In genomic region chr1:170503277-170503739, GRCm38 (mm10) we compare ENCODE assay signal across 11 mouse cellular contexts.
DNase-seq lines count a peak whose midpoint lies in the region; ATAC-seq and TF ChIP-seq lines count a peak whose summit lies in the region.
"Had no signal": no experiment of that assay in that cellular context is flagged by ENCODE, and none has a peak within 500 bp of the region (broad histone marks: within the 10 kb centered on the region; RNA-seq: fewer than 3 reads in every experiment).

No protein-coding gene starts in this region.

- intact Hi-C loops in heart, adult 2 months (cut with DNase I), result no loop called here

- H3K36me3 ChIP-seq in heart, embryonic 13.5 days, result no peaks in the 10 kb centered on the region
- H3K36me3 ChIP-seq in heart, adult 2 months (ENCODE audit: control insufficient read depth, insufficient read depth, low read length), result no peaks in the 10 kb centered on the region
- H3K36me3 ChIP-seq in forebrain, embryonic 12.5 days (replicated peaks), result no peaks in the 10 kb centered on the region
- no peaks in the 10 kb centered on the region for H3K36me3 ChIP-seq in hindbrain, embryonic 15.5 days
- no peaks in the 10 kb centered on the region for H3K36me3 ChIP-seq in midbrain, postnatal 0 days (ENCODE audit: insufficient read depth, low read length)
- H3K36me3 ChIP-seq: G1E had no signal

- DNase-seq in heart, adult 2 months, result no peak
- DNase-seq in midbrain, postnatal 0 days (ENCODE audit: low spot score), result no peak
- no peak for DNase-seq in liver
- no peak for DNase-seq in ovary, postnatal 10 days (ENCODE audit: low spot score)
- DNase-seq: layer of hippocampus, postnatal 36 days; thymus, adult 18-20 months had no signal

- no peaks in the 10 kb centered on the region for H3K27me3 ChIP-seq in heart, embryonic 13.5 days (replicated peaks)
- no peaks in the 10 kb centered on the region for H3K27me3 ChIP-seq in heart, adult 2 months (ENCODE audit: control insufficient read depth, insufficient read depth, low read length)
- no peaks in the 10 kb centered on the region for H3K27me3 ChIP-seq in forebrain, embryonic 12.5 days
- no peaks in the 10 kb centered on the region for H3K27me3 ChIP-seq in hindbrain, embryonic 15.5 days
- no peaks in the 10 kb centered on the region for H3K27me3 ChIP-seq in midbrain, postnatal 0 days (ENCODE audit: insufficient read depth, low read length)

- H3K9me3 ChIP-seq in heart, embryonic 13.5 days, result no peaks in the 10 kb centered on the region
- H3K9me3 ChIP-seq in forebrain, embryonic 12.5 days, result no peaks in the 10 kb centered on the region
- no peaks in the 10 kb centered on the region for H3K9me3 ChIP-seq in hindbrain, embryonic 15.5 days
- H3K9me3 ChIP-seq in midbrain, postnatal 0 days (ENCODE audit: low read length), result no peaks in the 10 kb centered on the region
- H3K9me3 ChIP-seq: G1E had no signal

- no peak overlapping the region for H3K4me3 ChIP-seq in heart, embryonic 13.5 days
- no peak overlapping the region for H3K4me3 ChIP-seq in heart, adult 2 months
- no peak overlapping the region for H3K4me3 ChIP-seq in forebrain, embryonic 12.5 days (replicated peaks)
- no peak overlapping the region for H3K4me3 ChIP-seq in hindbrain, embryonic 15.5 days
- H3K4me3 ChIP-seq in midbrain, postnatal 0 days (ENCODE audit: low read depth, low read length), result no peak overlapping the region

- TF ChIP-seq POLR2A in heart, adult 2 months (IDR thresholded peaks at IDR 0.05; ENCODE audit: insufficient read depth, low read depth, low read length), result no peak

- no peak overlapping the region for H3K4me2 ChIP-seq in heart, embryonic 13.5 days
- H3K4me2 ChIP-seq in forebrain, embryonic 12.5 days, result no peak overlapping the region
- no peak overlapping the region for H3K4me2 ChIP-seq in hindbrain, embryonic 15.5 days
- H3K4me2 ChIP-seq in midbrain, postnatal 0 days (ENCODE audit: low read depth, low read length, poor library complexity, severe bottlenecking), result no peak overlapping the region

- H3K4me1 ChIP-seq in heart, embryonic 13.5 days, result peaks cover 85% of the 10 kb centered on the region
- H3K4me1 ChIP-seq in heart, adult 2 months (ENCODE audit: control insufficient read depth, insufficient read depth, low read length), result peaks cover 1% of the 10 kb centered on the region; the same call in 1 of the 2 replicates
- peaks cover 16% of the 10 kb centered on the region for H3K4me1 ChIP-seq in forebrain, embryonic 12.5 days
- H3K4me1 ChIP-seq in hindbrain, embryonic 15.5 days (replicated peaks), result peaks cover 26% of the 10 kb centered on the region
- H3K4me1 ChIP-seq in midbrain, postnatal 0 days (ENCODE audit: insufficient read depth, low read length), result peaks cover 3% of the 10 kb centered on the region; the same call in 1 of the 2 replicates

- H3K9ac ChIP-seq in heart, embryonic 13.5 days, result peak overlapping the region; percentile 63
- no peak overlapping the region for H3K9ac ChIP-seq in heart, adult 2 months (ENCODE audit: low read depth, low read length)
- H3K9ac ChIP-seq in forebrain, embryonic 12.5 days, result no peak overlapping the region
- H3K9ac ChIP-seq in hindbrain, embryonic 15.5 days, result no peak overlapping the region
- H3K9ac ChIP-seq in midbrain, postnatal 0 days (replicated peaks; ENCODE audit: low read length, poor library complexity, severe bottlenecking), result no peak overlapping the region

- no peak for TF ChIP-seq CTCF in heart, adult 2 months (IDR thresholded peaks at IDR 0.05)
- TF ChIP-seq CTCF in midbrain, postnatal 0 days (IDR thresholded peaks at IDR 0.05), result no peak

- H3K27ac ChIP-seq in heart, embryonic 13.5 days (replicated peaks), result peak overlapping the region; percentile 81
- no peak overlapping the region for H3K27ac ChIP-seq in heart, adult 2 months
- peak overlapping the region; percentile 51 for H3K27ac ChIP-seq in forebrain, embryonic 12.5 days
- no peak overlapping the region for H3K27ac ChIP-seq in hindbrain, embryonic 15.5 days (replicated peaks)
- H3K27ac ChIP-seq in midbrain, postnatal 0 days (ENCODE audit: low read depth, low read length), result no peak overlapping the region

- H3K79me2 ChIP-seq in heart, adult 2 months (replicated peaks; ENCODE audit: control insufficient read depth, insufficient read depth, low read length), result no peaks in the 10 kb centered on the region; the same call in 1 of the 2 replicates

- ATAC-seq in heart, embryonic 13.5 days (ENCODE audit: extremely low read depth, insufficient number of reproducible peaks, low FRiP score, low TSS enrichment), result no peak
- peak; percentile 34; the same call in 1 of the 2 replicates for ATAC-seq in forebrain, embryonic 12.5 days (ENCODE audit: low FRiP score)
- peak; percentile 45; the same call in 1 of the 2 replicates for ATAC-seq in hindbrain, embryonic 15.5 days (ENCODE audit: low FRiP score, low read depth)
- 0 out of 2 replicates have a peak, but pooled peaks have one; percentile 27 for ATAC-seq in midbrain, postnatal 0 days (ENCODE audit: low FRiP score)
- ATAC-seq in erythroid progenitor cell, adult 5-6 weeks (replicated peaks; ENCODE audit: low FRiP score, poor library complexity, severe bottlenecking), result no peak

- 43% methylated on average over 4 of the region's 4 CpGs for WGBS in heart, embryonic 13.5 days
- WGBS in heart, adult 2 months, result 71% methylated on average over 4 of the region's 4 CpGs
- 13% methylated on average over 4 of the region's 4 CpGs for WGBS in forebrain, embryonic 12.5 days
- WGBS in hindbrain, embryonic 15.5 days, result 19% methylated on average over 4 of the region's 4 CpGs
- 41% methylated on average over 4 of the region's 4 CpGs for WGBS in midbrain, postnatal 0 days

- TF ChIP-seq EP300 in heart, adult 2 months (IDR thresholded peaks at IDR 0.05; ENCODE audit: insufficient read depth, low read depth, low read length), result no peak

Comparison
In these comparisons a context has a peak if more than half of its experiments do, and no peak if none do; other contexts are left out.
1. H3K27ac ChIP-seq: peak in heart, embryonic 13.5 days (single experiment) and forebrain, embryonic 12.5 days (single experiment); none in heart, adult 2 months (single experiment), hindbrain, embryonic 15.5 days (single experiment) and midbrain, postnatal 0 days (single experiment).
2. ATAC-seq: peak in forebrain, embryonic 12.5 days (single experiment), hindbrain, embryonic 15.5 days (single experiment) and midbrain, postnatal 0 days (single experiment); none in heart, embryonic 13.5 days (single experiment) and erythroid progenitor cell, adult 5-6 weeks (single experiment).